Mouse (Mus musculus) liver, embryonic 15.5 days (tissue): ENCODE data around the gene Nop56. TPM values are rescaled to one million over a fixed set of nuclear protein-coding genes. Genes with fewer than 3 reads are reported as not detected.

ENCODE experiments used
- ATAC-seq: fragments of 200-750 bp; cut with Nextera tagmentation; 2 replicates; pipeline ENCODE4 v1.8.0; 2017; ENCODE audit warnings: moderate number of reproducible peaks, mild to moderate bottlenecking, moderate library complexity; ENCODE audit not compliant: insufficient read depth
- H3K27ac ChIP-seq: fragments of 300-500 bp; sonication (generic); replicated peaks from 2 replicates; pipeline ENCODE4 v1.5.1; 2015; ENCODE audit warnings: mild to moderate bottlenecking, inconsistent platforms
- H3K27me3 ChIP-seq: fragments of 300-500 bp; sonication (generic); 2 replicates; pipeline ENCODE4 v1.6.1; 2015; ENCODE audit warnings: mild to moderate bottlenecking, inconsistent platforms
- H3K36me3 ChIP-seq: fragments of 300-500 bp; sonication (generic); replicated peaks from 2 replicates; pipeline ENCODE4 v1.6.1; 2015; ENCODE audit warnings: moderate library complexity, mild to moderate bottlenecking, inconsistent platforms
- H3K4me1 ChIP-seq: fragments of 300-500 bp; sonication (generic); replicated peaks from 2 replicates; pipeline ENCODE4 v1.6.1; 2015; ENCODE audit warnings: inconsistent platforms
- H3K4me2 ChIP-seq: fragments of 300-500 bp; sonication (generic); 2 replicates; pipeline ENCODE4 v1.6.1; 2015; ENCODE audit warnings: moderate library complexity, mild to moderate bottlenecking, inconsistent platforms
- H3K4me3 ChIP-seq: fragments of 300-500 bp; sonication (generic); replicated peaks from 2 replicates; pipeline ENCODE4 v1.5.1; 2015; ENCODE audit warnings: mild to moderate bottlenecking, inconsistent platforms
- H3K9ac ChIP-seq: fragments of 300-500 bp; sonication (generic); 2 replicates; pipeline ENCODE4 v1.6.1; 2015; ENCODE audit warnings: moderate library complexity, mild to moderate bottlenecking, inconsistent platforms
- H3K9me3 ChIP-seq: fragments of 300-500 bp; sonication (generic); replicated peaks from 2 replicates; pipeline ENCODE4 v1.6.1; 2016; ENCODE audit warnings: inconsistent platforms
- WGBS: fragments of 180-500 bp; shearing (Covaris S2); methylation state at CpG from one replicate; pipeline ENCODE4 v1.1.7; 2015; ENCODE audit warnings: mixed read lengths; ENCODE audit not compliant: insufficient replicate concordance; 5-methylcytosine and 5-hydroxymethylcytosine counted together
- polyA plus RNA-seq: library from polyadenylated mRNA; unstranded; fragments of >200 nt; fragmentation: Nextera tagmentation; extraction: Ambion mirVana; gene quantifications from 2 replicates; pipeline ENCODE4 v1.2.1, GENCODE M21; 2015

Gene Nop56
- polyA plus RNA-seq: 140 and 149 TPM in 2 replicates

DNA sequence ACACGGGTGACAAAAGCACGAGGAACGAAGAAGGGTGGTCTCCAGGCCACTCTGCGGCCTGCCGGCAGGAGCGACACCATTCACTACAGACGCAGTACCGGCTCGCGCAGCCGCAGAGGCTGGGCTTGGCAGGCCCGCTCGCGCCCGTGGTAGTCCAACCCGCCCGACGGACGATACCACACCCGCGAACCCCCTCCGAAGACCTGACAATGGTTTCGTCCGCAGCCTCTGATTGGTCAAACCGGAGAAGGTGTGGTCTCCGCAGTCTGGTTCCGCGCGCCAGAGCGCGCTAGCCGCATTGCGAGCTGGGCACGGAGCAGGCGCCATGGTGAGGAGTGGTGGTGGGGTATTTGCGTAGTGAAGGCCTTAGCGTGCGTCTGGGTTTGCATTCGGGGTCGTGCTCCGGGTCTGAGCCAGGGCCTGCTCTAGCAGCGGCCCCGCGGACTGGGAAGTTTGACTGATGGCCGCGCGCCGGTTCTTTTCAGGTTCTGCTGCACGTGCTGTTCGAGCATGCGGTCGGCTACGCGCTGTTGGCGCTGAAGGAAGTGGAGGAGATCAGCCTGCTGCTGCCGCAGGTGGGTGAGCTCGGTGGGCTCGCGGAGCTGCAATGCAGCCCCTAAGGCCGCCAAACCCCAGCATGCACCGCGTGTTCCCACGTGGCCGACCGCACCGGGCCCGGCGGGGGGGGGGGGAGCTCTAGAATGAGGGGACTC is at the start of gene Nop56:
Gene Nop56 (plus strand): TSS at position 282 of the 713 bp plus-strand sequence.
- under 1% methylated on average over 68 of the region's 68 CpGs for WGBS
- Histone ChIP-seq H3K9ac (peak within 1 kb of the TSS; percentile 91), H3K27ac (peak within 1 kb of the TSS; percentile 82), H3K9me3 (no peaks in the 10 kb centered on the region), H3K36me3 (peaks cover 38% of the 10 kb centered on the region), H3K4me1 (peaks cover 39% of the 10 kb centered on the region), H3K4me2 (peak within 1 kb of the TSS; percentile 96), H3K4me3 (peak within 1 kb of the TSS; percentile 98), H3K27me3 (no peaks in the 10 kb centered on the region)
- peak; percentile 98 for ATAC-seq

DNA sequence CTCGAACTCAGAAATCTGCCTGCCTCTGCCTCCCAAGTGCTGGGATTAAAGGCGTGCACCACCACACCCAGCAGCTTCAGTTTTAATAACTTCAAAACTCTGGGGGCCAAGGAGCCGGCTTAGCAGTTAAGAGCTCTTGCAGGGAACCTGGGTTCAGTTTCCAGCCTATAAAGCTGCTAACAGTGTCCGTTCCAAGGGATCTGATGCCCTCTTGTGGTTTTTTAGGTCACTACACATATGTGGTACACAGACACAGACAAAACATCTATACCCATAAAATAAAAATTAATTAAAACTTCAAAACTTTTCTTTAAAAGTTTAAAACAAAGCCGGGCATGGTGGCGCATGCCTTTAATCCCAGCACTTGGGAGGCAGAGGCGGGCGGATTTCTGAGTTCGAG is 27.3 kb upstream of the Nop56 start:
- H3K27ac ChIP-seq: no peak overlapping the region
- no peaks in the 10 kb centered on the region; the same call in 1 of the 2 replicates for H3K27me3 ChIP-seq
- peaks cover 13% of the 10 kb centered on the region for H3K4me1 ChIP-seq
- no peaks in the 10 kb centered on the region for H3K36me3 ChIP-seq
- H3K9ac ChIP-seq: no peak overlapping the region
- no peak overlapping the region for H3K4me2 ChIP-seq
- WGBS: 47% methylated on average over 9 of the region's 9 CpGs
- H3K9me3 ChIP-seq: no peaks in the 10 kb centered on the region
- no peak overlapping the region for H3K4me3 ChIP-seq
- no peak for ATAC-seq

DNA sequence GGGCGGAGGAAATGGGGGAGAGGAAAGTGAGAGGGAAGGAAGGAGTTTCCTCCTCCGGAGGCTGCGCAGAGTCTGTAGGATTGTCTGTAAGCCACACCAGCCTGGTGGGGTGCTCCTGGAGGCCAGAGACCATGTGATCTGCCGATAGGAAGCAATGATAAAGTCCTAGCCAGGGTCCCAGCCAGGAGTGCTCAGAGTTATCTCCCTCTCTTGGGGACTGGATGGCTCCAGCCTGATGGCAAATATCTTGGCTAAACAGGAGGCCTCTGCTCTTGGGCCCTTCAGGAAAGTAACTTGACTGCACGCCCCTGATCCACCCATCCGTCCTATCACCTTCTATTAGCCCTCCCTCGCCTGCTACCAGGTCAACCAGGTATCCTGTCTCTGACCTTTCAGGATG is 26.0 kb upstream of the Nop56 start:
- H3K27me3 ChIP-seq: no peaks in the 10 kb centered on the region; the same call in 1 of the 2 replicates
- H3K9me3 ChIP-seq: no peaks in the 10 kb centered on the region
- H3K4me3 ChIP-seq: no peak overlapping the region
- H3K27ac ChIP-seq: no peak overlapping the region; the same call in 1 of the 2 replicates
- peak; percentile 85 for ATAC-seq
- no peak overlapping the region for H3K9ac ChIP-seq
- H3K4me2 ChIP-seq: peak overlapping the region; percentile 0; the same call in 1 of the 2 replicates
- whole genome bisulfite sequencing: 29% methylated on average over 7 of the region's 7 CpGs
- peaks cover 13% of the 10 kb centered on the region for H3K4me1 ChIP-seq
- no peaks in the 10 kb centered on the region for H3K36me3 ChIP-seq

DNA sequence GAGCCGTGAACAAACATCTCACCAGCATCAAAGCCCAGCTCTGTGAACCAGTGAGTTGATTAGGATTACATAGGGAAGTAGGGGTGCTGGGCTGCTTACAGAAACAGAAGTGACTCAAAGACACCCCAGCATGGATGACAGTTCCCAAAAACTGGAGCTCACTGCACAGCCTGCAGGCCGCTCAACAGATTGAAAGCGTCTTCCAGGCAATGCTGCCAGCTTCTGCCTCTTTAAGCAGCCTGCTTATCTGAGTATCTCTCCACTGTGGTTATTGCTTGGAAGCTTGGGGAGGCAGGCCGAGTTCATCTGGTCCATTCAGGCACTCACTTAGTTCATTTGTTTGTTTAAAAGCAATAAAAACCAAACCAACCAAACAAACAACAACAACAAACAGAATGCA is 17.5 kb upstream of the Nop56 start:
- no peak for ATAC-seq
- Histone ChIP-seq H3K27me3 (no peaks in the 10 kb centered on the region), H3K4me3 (no peak overlapping the region), H3K9ac (no peak overlapping the region), H3K4me2 (no peak overlapping the region), H3K36me3 (0 out of 2 replicates have a peak, but pooled peaks cover 4% of the 10 kb centered on the region), H3K9me3 (no peaks in the 10 kb centered on the region), H3K27ac (no peak overlapping the region), H3K4me1 (peaks cover 20% of the 10 kb centered on the region)
- WGBS: 50% methylated on average over 4 of the region's 4 CpGs

DNA sequence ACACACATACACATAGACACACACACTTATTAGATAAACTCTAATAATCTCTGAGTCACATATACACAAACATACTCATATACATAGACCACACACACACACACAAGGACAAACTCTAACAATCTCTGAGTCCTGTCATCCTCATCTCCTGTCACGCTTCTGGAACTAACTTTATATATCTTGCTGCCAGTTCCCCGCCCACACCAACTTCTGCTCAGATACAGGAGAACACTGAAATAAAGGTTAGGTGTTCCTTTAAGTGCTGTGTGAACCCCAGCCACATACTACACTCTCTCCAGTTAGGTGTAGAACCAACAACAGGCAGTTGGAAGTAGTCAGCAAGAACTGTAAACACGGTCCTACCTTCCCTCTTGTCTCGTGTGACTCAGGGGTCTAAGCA is 13.4 kb upstream of the Nop56 start:
- Histone ChIP-seq H3K27me3 (no peaks in the 10 kb centered on the region), H3K4me1 (peaks cover 61% of the 10 kb centered on the region), H3K4me2 (peak overlapping the region; percentile 59; the same call in 1 of the 2 replicates), H3K9ac (no peak overlapping the region), H3K4me3 (no peak overlapping the region), H3K36me3 (0 out of 2 replicates have a peak, but pooled peaks cover 4% of the 10 kb centered on the region), H3K9me3 (no peaks in the 10 kb centered on the region), H3K27ac (no peak overlapping the region)
- WGBS: 59% methylated on average over 4 of the region's 4 CpGs
- ATAC-seq: no peak

DNA sequence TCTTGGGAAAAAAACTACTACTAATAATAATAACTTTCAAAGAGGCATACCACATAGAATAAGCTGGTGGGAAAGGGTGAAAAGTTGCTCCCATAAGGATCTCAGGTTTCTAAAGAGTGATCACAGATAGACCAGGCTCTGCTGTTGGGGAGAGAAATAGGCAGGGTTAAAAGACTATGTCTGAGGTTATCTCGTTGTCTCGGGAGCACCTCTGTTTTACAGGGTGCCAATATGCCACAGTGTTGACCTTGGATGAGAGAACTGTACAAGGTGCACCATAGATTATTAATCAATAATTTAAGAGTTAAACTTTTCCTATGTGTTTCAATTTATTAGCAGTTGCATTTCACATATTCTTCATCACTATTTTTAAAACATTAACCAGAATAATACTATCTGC is 12.3 kb upstream of the Nop56 start:
- peak overlapping the region; percentile 53 for H3K27ac ChIP-seq
- peak; percentile 62 for ATAC-seq
- H3K4me2 ChIP-seq: peak overlapping the region; percentile 59

DNA sequence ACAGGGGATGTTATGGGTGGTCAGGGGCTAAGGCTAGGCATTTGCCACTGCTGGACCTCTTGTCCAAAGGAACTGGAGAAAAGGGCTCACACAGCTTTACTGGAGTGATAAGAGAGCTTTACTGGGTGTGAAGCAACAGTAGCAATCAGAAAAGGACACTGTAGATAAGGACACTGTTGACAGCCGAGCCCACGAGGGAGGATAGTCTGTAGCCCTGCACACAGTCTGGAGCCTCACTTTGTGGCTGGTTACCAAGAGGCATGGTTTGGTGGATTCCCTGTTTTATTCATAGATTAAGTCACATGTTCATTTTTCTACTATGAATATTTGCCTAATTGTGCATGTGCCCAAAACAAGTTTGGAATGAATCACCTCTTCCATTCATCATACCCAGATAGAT is 11.8 kb upstream of the Nop56 start:
- H3K9ac ChIP-seq: no peak overlapping the region
- peak overlapping the region; percentile 53 for H3K27ac ChIP-seq
- 0 out of 2 replicates have a peak, but pooled peaks cover 4% of the 10 kb centered on the region for H3K36me3 ChIP-seq
- H3K4me3 ChIP-seq: no peak overlapping the region
- WGBS: 7% methylated on average over 2 of the region's 2 CpGs
- H3K4me1 ChIP-seq: peaks cover 70% of the 10 kb centered on the region
- peak overlapping the region; percentile 59 for H3K4me2 ChIP-seq
- no peaks in the 10 kb centered on the region for H3K27me3 ChIP-seq
- H3K9me3 ChIP-seq: no peaks in the 10 kb centered on the region
- ATAC-seq: peak; percentile 90

More for the DNA sequence above, 12.3 kb upstream of the Nop56 start:
- Histone ChIP-seq H3K4me1 (peaks cover 66% of the 10 kb centered on the region), H3K9me3 (no peaks in the 10 kb centered on the region), H3K4me3 (0 out of 2 replicates have a peak overlapping the region, but pooled peaks have one; percentile 2), H3K9ac (no peak overlapping the region), H3K36me3 (0 out of 2 replicates have a peak, but pooled peaks cover 4% of the 10 kb centered on the region), H3K27me3 (no peaks in the 10 kb centered on the region)
- 20% methylated on average over 2 of the region's 2 CpGs for WGBS

DNA sequence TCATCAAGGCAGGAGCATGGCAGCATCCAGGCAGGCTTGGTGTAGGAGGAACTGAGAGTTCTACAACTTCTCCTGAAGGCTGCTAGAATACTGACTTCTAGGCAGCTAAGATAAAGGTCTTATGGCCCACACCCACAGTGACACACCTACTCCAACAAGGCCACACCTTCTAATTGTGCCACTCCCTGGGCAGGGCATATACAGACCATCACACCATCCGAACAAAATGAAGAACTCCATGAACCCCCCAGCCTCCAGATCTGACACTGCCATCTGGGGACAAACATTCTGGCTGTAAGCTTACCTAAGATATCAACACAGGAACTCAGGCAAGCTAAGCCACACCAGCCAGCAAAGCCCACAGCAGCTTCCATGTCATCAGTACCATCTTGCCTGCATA is 8.7 kb upstream of the Nop56 start:
- 33% methylated on average over 1 of the region's 1 CpGs for WGBS
- peak overlapping the region; percentile 69 for H3K27ac ChIP-seq
- 0 out of 2 replicates have a peak overlapping the region, but pooled peaks have one; percentile 8 for H3K9ac ChIP-seq
- peaks cover 76% of the 10 kb centered on the region for H3K4me1 ChIP-seq
- H3K4me2 ChIP-seq: peak overlapping the region; percentile 59
- peak overlapping the region; percentile 50 for H3K4me3 ChIP-seq
- no peaks in the 10 kb centered on the region for H3K9me3 ChIP-seq
- H3K27me3 ChIP-seq: no peaks in the 10 kb centered on the region
- no peaks in the 10 kb centered on the region for H3K36me3 ChIP-seq
- ATAC-seq: peak; percentile 80

DNA sequence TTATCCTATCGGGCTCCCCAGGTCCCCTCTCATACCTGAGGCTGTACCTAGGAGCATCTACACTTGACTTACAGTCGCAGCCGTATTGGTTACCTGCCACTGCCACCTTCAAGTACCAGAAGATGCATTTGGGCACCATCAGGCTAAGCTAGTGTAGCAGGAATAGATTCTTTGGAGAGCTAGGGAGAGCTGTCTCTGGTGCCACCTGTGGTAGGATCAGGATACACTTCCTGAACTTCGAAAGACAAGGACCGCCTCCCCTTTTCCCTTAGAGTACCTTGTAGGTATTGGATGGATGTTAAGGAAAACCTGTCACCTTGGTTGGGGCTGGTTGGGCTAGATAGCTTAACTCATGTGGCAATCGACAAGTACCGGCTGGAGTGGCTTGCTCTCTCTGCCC is 6.2 kb upstream of the Nop56 start:
- H3K4me1 ChIP-seq: peaks cover 54% of the 10 kb centered on the region

DNA sequence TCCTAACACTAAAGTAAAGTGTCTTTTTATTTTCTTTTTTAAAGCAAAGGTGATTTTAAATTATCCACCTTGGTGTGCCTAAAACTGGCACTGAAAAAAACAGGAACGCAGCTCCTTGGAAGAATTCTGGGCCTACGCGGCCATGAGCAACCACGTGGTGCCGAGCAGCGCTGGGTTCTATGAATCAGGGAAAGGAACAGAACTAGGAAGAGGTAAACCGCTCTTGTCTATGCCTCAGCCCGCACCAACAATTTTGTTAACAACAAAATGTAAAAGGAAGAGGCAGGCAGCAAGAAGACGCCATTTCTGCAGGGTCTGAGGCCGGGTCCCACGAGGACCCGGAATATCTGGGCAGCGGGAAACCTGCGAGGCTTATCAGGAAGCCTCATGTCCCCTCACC is 498 bp upstream of the Nop56 start:
- H3K9me3 ChIP-seq: no peaks in the 10 kb centered on the region
- peak overlapping the region; percentile 82 for H3K27ac ChIP-seq
- H3K9ac ChIP-seq: peak overlapping the region; percentile 83
- H3K4me2 ChIP-seq: peak overlapping the region; percentile 96
- H3K4me3 ChIP-seq: peak overlapping the region; percentile 98
- H3K4me1 ChIP-seq: peaks cover 39% of the 10 kb centered on the region
- ATAC-seq: peak; percentile 38
- peaks cover 35% of the 10 kb centered on the region for H3K36me3 ChIP-seq
- H3K27me3 ChIP-seq: no peaks in the 10 kb centered on the region
- 1% methylated on average over 14 of the region's 14 CpGs for WGBS

More for the DNA sequence above, 6.2 kb upstream of the Nop56 start:
- Histone ChIP-seq H3K9me3 (no peaks in the 10 kb centered on the region), H3K9ac (no peak overlapping the region), H3K4me3 (no peak overlapping the region), H3K27ac (no peak overlapping the region), H3K36me3 (no peaks in the 10 kb centered on the region), H3K4me2 (no peak overlapping the region), H3K27me3 (no peaks in the 10 kb centered on the region)
- ATAC-seq: no peak
- 65% methylated on average over 7 of the region's 7 CpGs for WGBS

DNA sequence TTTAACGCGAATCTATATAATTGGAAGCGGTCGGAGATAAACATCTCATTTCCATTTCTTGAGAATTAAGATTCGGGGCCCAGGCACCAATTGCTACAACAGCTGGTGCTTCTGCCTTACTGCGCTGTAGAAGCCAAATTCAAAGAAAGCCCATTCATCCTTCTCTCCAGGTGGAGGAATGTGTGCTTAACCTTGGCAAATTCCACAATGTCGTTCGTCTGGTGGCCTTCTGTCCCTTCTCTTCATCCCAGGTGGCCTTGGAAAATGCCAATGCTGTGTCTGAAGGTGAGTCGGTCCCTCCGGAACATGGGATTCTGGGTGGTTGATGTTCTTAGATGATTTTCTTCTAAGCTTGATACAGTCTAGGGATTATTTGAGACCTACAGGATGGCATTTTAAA is 632 bp downstream of the Nop56 start:
- Histone ChIP-seq H3K36me3 (peaks cover 43% of the 10 kb centered on the region), H3K4me2 (peak overlapping the region; percentile 96), H3K27ac (peak overlapping the region; percentile 82), H3K27me3 (no peaks in the 10 kb centered on the region), H3K4me3 (peak overlapping the region; percentile 98), H3K4me1 (peaks cover 43% of the 10 kb centered on the region), H3K9me3 (no peaks in the 10 kb centered on the region), H3K9ac (peak overlapping the region; percentile 91)
- WGBS: 1% methylated on average over 10 of the region's 10 CpGs
- ATAC-seq: no peak
